Comparison of ENCODE assay signal across 19 mouse cellular contexts in genomic region chr7:46394933-46395332, GRCm38 (mm10). TPM values are rescaled to one million over a fixed set of nuclear protein-coding genes. Genes with fewer than 3 reads are reported as not detected.
A peak's percentile ranks its signal among the peaks of the same experiment; 100 is the strongest.
DNase-seq lines count a peak whose midpoint lies in the region; ATAC-seq and TF ChIP-seq lines count a peak whose summit lies in the region.
"Had no signal": no experiment of that assay in that cellular context is flagged by ENCODE, and none has a peak within 500 bp of the region (broad histone marks: within the 10 kb centered on the region; RNA-seq: fewer than 3 reads in every experiment).

No protein-coding gene starts in this region.

- TF ChIP-seq POLR2A in cerebellum, adult 2 months (IDR thresholded peaks at IDR 0.05; ENCODE audit: borderline replicate concordance, insufficient read depth, low read length) = no peak

- peaks cover 25% of the 10 kb centered on the region for H3K4me1 ChIP-seq in cerebellum, adult 2 months (ENCODE audit: control insufficient read depth, insufficient read depth, low read length)
- H3K4me1 ChIP-seq in heart, embryonic 11.5 days (ENCODE audit: control insufficient read depth, insufficient read depth, low read length) = peaks cover 4% of the 10 kb centered on the region

- 50% methylated on average over 4 of the region's 4 CpGs for WGBS in cerebellum, adult 2 months
- WGBS in heart, embryonic 11.5 days (ENCODE audit: insufficient replicate concordance) = 50% methylated on average over 4 of the region's 4 CpGs

- ATAC-seq in heart, embryonic 11.5 days (replicated peaks; ENCODE audit: insufficient number of reproducible peaks, low FRiP score, low TSS enrichment) = no peak
- ATAC-seq: forebrain, embryonic 14.5 days; forebrain, embryonic 16.5 days had no signal

- no peak overlapping the region for H3K9ac ChIP-seq in heart, embryonic 11.5 days (ENCODE audit: low read depth, low read length)
- H3K9ac ChIP-seq: embryonic facial prominence, embryonic 13.5 days; embryonic facial prominence, embryonic 15.5 days; forebrain, embryonic 12.5 days had no signal

- no peaks in the 10 kb centered on the region for H3K9me3 ChIP-seq in heart, embryonic 11.5 days (replicated peaks; ENCODE audit: control insufficient read depth, low read length)
- H3K9me3 ChIP-seq: embryonic facial prominence, embryonic 13.5 days; embryonic facial prominence, embryonic 15.5 days; forebrain, embryonic 10.5 days; forebrain, embryonic 12.5 days had no signal

- no peak overlapping the region for H3K4me3 ChIP-seq in cerebellum, adult 2 months (replicated peaks; ENCODE audit: insufficient read depth, low read depth, low read length)
- no peak overlapping the region for H3K4me3 ChIP-seq in heart, embryonic 11.5 days (ENCODE audit: low read depth, low read length)
- H3K4me3 ChIP-seq: erythroblast, embryonic 14.5 days; forebrain, embryonic 12.5 days; gastrocnemius, adult 2 months had no signal

- no peak for TF ChIP-seq CTCF in cerebellum, adult 2 months (IDR thresholded peaks at IDR 0.05; ENCODE audit: borderline replicate concordance, insufficient read depth, low read depth, low read length)

- H3K4me2 ChIP-seq in heart, embryonic 11.5 days = no peak overlapping the region
- H3K4me2 ChIP-seq: forebrain, embryonic 12.5 days had no signal

- no peaks in the 10 kb centered on the region for H3K36me3 ChIP-seq in heart, embryonic 11.5 days (ENCODE audit: control insufficient read depth, insufficient read depth, low read length)
- H3K36me3 ChIP-seq: embryonic facial prominence, embryonic 13.5 days; embryonic facial prominence, embryonic 15.5 days; forebrain, embryonic 10.5 days; forebrain, embryonic 12.5 days had no signal

- no peaks in the 10 kb centered on the region for H3K27me3 ChIP-seq in cerebellum, adult 2 months (ENCODE audit: control insufficient read depth, insufficient read depth, low read length)
- H3K27me3 ChIP-seq in heart, embryonic 11.5 days (ENCODE audit: control insufficient read depth, insufficient read depth, low read length) = peaks cover 69% of the 10 kb centered on the region

- H3K27ac ChIP-seq in cerebellum, adult 2 months (ENCODE audit: insufficient read depth, low read length) = peak overlapping the region; percentile 99
- no peak overlapping the region for H3K27ac ChIP-seq in heart, embryonic 11.5 days (ENCODE audit: low read depth, low read length)
- H3K27ac ChIP-seq: embryonic facial prominence, embryonic 13.5 days; embryonic facial prominence, embryonic 15.5 days; forebrain, embryonic 10.5 days; forebrain, embryonic 12.5 days had no signal

- DNase-seq in cerebellum, adult 11-12 months = peak; percentile 52
- no peak for DNase-seq in cerebellum, postnatal 4 days (ENCODE audit: low spot score in 2 of 2)
- peak; percentile 41 to 54 for DNase-seq in cerebellum, adult 2 months
- peak; percentile 46 for DNase-seq in cerebellum, adult 8-10 months
- DNase-seq in cerebellum, adult 9-11 months = peak; percentile 58
- DNase-seq in testis, postnatal 14 days (ENCODE audit: low spot score) = no peak
- DNase-seq in left cerebral cortex, adult 9 months (ENCODE audit: low spot score in 2 of 2) = no peak
- DNase-seq: adrenal gland, adult 2 months; adrenal gland, postnatal 10 days; adrenal gland, postnatal 25 days; gastrocnemius, adult 2 months had no signal

RNA-seq across cellular contexts. Expression of gene Kcnc1, which starts 1.4 kb away (rescaled TPM):
- polyA plus RNA-seq in cerebellum, adult 2 months (2012; rRNA removed) = 325 and 338 TPM in 2 replicates
- 0.21 and 0.27 TPM in 2 replicates for polyA plus RNA-seq in heart, embryonic 11.5 days (2014; fragmentation: Nextera tagmentation; extraction: Ambion mirVana)

RNA-seq across cellular contexts. Expression of gene Myod1, which starts 18.7 kb away (rescaled TPM):
- polyA plus RNA-seq in cerebellum, adult 2 months (2012; rRNA removed) = 0.08 TPM in 1 of 2 replicates, not detected in the other
- polyA plus RNA-seq in heart, embryonic 11.5 days (2014; fragmentation: Nextera tagmentation; extraction: Ambion mirVana) = 0.87 and 1.5 TPM in 2 replicates
- polyA plus RNA-seq: adrenal gland, adult 2 months; erythroblast, embryonic 14.5 days; forebrain, embryonic 10.5 days; forebrain, embryonic 14.5 days had no signal

Comparison
In these comparisons a context has a peak if more than half of its experiments do, and no peak if none do; other contexts are left out.
1. DNase-seq: peak in cerebellum, adult 11-12 months (single experiment), cerebellum, adult 2 months (2 of 2), cerebellum, adult 8-10 months (single experiment) and cerebellum, adult 9-11 months (single experiment); none in cerebellum, postnatal 4 days (0 of 2), testis, postnatal 14 days (single experiment) and left cerebral cortex, adult 9 months (0 of 2).
2. RNA of gene Kcnc1, which starts 1.4 kb away (polyA plus RNA-seq): 325 to 338 TPM in cerebellum, adult 2 months; 0.21 to 0.27 TPM in heart, embryonic 11.5 days; every median in the first group is over 100 times any median in the second.